Mouse (Mus musculus) adrenal gland, postnatal 4 days (tissue): ENCODE data around the gene Mcm5. TPM values are rescaled to one million over a fixed set of nuclear protein-coding genes. Genes with fewer than 3 reads are reported as not detected.
A peak's percentile ranks its signal among the peaks of the same experiment; 100 is the strongest.

Source experiments
- DNase-seq, 2 experiments: peaks; one replicate each; pipeline ENCODE4 v3.0.0; 2021 to 2022; ENCODE audit warnings: low spot score in 2 of 2, mixed read lengths in 2 of 2
- long read RNA-seq, 2 experiments: library from polyadenylated mRNA; stranded (forward); transcript quantifications; one replicate each; pipeline ENCODE4 v2.0.0; 2021
- total RNA-seq, 2 experiments: library from RNA; stranded (reverse); gene quantifications; 2 replicates each; pipeline ENCODE4 v1.2.3; 2021

Mcm5 gene
- 10 to 100 TPM; 49.7 to 62.0 TPM for total RNA-seq
- long read RNA-seq, experiment 1, transcript Mcm5-205 (16 exons, 2,653 nt), result minor isoform, 20 of 71 reads
- long read RNA-seq, experiment 1, transcript Mcm5-201 (17 exons, 3,381 nt), result major isoform, 32 of 71 reads
- long read RNA-seq, experiment 1, transcript Mcm5-203 (17 exons, 2,604 nt), result minor isoform, 12 of 71 reads
- long read RNA-seq, experiment 1, partial matches to known transcripts, result 5 of 71 reads
- long read RNA-seq, experiment 1, other reads (novel, unspliced or antisense), result 2 of 71 reads
- long read RNA-seq, experiment 2, transcript Mcm5-205 (16 exons, 2,653 nt), result minor isoform, 49 of 179 reads
- long read RNA-seq, experiment 2, transcript Mcm5-203 (17 exons, 2,604 nt), result minor isoform, 34 of 179 reads
- long read RNA-seq, experiment 2, transcript Mcm5-201 (17 exons, 3,381 nt), result major isoform, 83 of 179 reads
- long read RNA-seq, experiment 2, partial matches to known transcripts, result 8 of 179 reads
- long read RNA-seq, experiment 2, other reads (novel, unspliced or antisense), result 5 of 179 reads

DNA sequence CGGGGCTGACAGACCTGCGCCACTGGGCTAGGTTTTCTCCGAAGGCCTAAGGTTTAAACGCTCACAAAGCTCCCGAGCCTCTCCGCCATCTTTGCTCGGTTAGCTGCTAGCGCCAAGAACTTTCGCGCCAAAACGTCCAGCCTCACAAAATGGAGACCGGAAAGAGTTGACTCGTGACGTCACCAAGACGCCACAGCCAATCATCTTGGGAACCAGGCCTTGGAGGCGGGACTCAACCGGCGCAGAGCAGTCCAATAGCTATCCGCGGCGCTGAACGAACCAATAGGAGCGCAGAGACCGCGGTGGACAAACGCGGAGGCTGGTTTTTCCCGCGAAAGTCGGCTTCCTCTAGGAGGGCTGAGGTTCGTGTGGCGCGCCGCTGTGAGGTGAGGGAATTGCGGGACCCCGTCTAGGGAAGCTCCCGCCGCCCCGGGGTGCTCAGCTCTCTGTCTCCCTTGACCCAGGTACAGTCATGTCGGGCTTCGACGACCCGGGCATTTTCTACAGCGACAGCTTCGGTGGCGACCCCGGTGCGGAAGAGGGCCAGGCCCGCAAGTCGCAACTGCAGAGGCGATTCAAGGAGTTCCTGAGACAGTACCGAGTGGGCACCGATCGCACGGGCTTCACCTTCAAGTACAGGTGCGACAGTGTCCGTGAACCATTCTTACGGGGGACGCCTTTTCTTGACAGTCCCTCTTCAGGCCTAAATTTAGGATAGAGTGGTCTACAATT is at the start of gene Mcm5:
Gene Mcm5 (plus strand): TSS at position 334 of the 732 bp plus-strand sequence.
- DNase-seq, result peak; percentile 96 to 99

GRCm38 (mm10) chr8:75060022-75060421 is 49.3 kb upstream of the Mcm5 start:
- no peak for DNase-seq

GRCm38 (mm10) chr8:75060815-75061214 is 48.6 kb upstream of the Mcm5 start:
- no peak for DNase-seq

DNA sequence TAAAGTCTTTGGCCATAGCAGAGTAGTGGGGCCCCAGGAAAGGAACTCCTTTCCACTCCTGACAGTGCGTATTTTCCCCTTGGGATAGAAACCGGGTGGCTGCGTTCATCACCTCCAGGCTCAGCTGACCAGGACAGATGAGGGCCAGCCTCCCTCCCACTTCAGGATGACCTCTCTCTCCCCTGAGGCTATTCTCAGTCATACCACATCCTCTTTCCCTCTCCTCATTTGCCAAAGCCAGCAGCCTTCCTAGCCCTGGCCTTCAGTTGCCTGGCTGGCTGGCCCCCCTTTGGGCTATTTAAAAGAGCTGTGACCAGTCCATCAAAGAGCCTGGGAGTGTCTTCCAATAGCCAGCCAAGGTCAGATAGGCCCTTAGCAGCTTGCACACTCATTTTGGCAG is 46.1 kb upstream of the Mcm5 start:
- DNase-seq, result no peak

DNA sequence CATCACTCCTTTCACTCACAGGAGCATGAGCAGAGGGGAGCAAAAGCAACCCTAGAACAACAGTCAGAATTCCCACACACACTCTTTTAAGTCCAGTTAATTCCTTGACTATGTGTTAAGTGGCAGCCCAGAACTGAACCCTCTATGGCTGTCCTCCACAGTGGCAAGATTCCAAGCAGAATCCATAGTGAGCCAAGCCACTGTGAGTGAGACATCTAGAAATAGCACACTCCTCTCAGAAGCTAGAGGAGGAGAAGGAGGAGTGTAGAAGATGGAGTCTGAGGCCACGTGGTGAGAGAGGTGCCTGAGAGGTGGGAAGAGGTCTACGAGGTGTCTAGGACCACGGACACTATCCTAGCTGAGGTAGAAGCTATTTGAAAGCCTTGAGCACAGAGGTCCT is 44.6 kb upstream of the Mcm5 start:
- no peak for DNase-seq

DNA sequence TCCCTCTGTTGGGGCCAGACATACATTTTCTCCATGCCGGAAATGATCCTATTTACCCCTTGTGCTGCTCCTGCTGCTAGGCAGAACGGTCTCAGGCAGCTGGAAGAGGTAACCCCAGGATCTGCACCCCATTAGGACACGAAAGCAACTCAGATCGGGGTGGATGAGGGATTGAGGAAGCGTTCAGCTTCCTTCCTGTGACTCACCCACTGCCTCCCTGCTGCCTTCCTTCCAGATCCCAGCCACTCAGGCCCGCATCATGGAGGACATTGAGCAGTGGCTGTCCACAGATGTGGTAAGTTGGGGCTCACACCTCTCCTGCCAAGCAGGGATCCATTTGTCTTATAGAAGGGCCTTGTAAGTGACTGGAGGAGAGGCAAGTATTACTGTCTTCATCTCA is 42.1 kb upstream of the Mcm5 start:
- no peak for DNase-seq

DNA sequence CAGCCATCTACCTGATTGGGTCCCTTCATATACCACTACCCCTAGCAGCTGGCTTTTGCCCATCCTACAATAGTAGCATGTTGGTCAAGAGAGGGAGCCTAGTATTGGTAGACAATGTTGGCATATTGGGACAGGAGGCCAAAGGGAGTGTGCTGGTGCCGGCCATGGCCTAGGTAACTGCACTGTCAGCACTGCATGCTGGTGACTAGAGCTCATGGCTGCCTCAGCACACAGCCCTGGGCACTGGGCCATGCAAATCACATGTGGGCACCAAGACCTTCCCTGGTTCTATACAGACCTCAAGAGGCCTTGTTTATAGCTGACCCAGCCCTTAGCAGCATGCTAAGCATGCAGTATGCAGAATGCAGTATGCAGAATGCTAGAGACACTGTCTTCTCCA is 39.1 kb upstream of the Mcm5 start:
- DNase-seq, result no peak

DNA sequence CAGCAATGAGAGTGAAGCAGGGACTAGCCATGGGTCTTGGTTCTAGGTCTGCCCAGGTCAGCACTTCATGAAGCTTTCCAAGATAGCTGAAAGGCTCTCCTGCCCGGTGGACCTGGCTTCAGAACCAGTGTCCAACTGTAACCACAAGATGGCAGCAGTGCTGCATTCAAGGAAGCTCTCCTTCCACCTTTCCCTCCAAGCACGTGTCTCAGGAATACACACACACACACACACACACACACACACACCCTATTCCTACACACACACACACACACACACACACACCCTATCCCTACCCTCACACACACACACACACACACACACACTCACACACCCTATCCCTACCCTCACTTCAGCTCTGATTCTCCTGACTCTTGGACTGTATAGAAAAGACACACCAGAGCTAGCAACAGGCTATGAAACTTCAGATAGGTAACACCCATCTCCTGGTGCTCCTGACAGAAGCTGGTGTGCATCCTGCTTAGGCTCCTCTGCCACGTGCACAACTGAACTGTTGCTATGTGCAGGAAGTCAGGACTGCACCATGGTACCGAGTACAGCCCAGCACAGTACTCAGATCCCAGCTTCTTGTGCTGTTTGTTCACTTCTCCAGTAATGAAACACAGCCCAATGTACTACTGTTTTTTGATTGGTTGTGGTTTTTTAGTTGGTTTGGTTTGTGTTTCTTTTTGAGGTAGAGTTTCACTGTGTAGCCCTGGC is 37.6 kb upstream of the Mcm5 start:
- DNase-seq, result peak; percentile 45 to 66

DNA sequence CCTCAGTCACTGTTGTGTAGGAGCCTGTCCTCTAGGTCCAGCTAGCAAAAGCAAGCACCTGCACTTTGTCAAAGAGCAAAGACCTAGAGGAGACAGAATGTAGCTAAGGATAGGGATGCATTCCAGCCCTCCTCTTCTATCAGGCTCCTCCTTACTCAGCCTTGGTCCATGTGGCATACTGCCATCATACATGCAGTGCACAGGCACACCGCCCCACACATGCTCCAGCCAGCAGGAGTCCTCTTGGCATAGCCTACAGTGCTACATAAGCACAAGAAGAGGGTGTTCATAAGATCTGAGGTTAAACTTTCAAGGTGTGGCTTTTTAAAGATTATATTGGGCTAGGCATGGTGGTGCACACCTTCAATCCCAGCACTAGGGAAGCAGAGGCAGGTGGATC is 34.5 kb upstream of the Mcm5 start:
- no peak for DNase-seq

GRCm38 (mm10) chr8:75078215-75078614 is 31.2 kb upstream of the Mcm5 start:
- DNase-seq, result no peak

GRCm38 (mm10) chr8:75078851-75079250 is 30.5 kb upstream of the Mcm5 start:
- DNase-seq, result no peak

- no peak for DNase-seq
These were observed 27.9 kb upstream of the Mcm5 start for GRCm38 (mm10) chr8:75081364-75082040.

GRCm38 (mm10) chr8:75082181-75082805 is 27.1 kb upstream of the Mcm5 start:
- no peak for DNase-seq

- peak; percentile 62 to 85 for DNase-seq
These were observed 25.5 kb upstream of the Mcm5 start for GRCm38 (mm10) chr8:75083846-75084245.

DNA sequence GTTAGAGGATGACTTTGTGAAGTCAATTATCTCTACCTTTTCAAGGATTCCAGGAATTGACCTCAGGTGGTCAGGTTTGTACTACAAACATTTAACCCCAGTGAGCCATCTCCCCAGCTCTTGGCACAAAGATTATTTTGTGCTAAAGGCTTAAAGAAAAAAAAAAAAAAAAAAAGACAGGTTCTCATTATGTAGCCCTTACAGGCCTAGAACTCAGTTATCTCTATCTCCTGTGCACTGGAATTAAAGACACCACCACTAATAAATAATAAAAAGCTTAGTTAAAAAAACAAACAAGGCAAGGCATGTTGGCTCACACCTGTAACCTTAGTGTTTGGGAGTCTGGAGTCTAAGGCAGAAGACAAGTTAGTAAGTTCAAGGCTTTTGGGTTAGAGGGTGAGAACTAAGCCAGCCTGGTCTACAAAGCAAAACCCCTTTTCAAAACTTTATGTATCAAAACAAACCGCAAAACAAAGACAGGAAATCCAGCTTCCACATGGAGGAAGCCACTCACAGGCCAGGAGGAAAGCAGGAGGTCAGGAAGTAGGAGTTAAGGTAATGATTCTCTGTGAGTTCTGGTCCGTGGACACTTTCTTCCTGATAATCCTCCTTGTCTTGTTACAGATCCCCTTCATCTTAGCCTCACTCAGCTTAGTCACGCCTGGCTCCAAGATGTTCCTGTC is 24.8 kb upstream of the Mcm5 start:
- no peak for DNase-seq

GRCm38 (mm10) chr8:75086002-75086401 is 23.4 kb upstream of the Mcm5 start:
- no peak for DNase-seq

GRCm38 (mm10) chr8:75087127-75087526 is 22.2 kb upstream of the Mcm5 start:
- no peak for DNase-seq

DNA sequence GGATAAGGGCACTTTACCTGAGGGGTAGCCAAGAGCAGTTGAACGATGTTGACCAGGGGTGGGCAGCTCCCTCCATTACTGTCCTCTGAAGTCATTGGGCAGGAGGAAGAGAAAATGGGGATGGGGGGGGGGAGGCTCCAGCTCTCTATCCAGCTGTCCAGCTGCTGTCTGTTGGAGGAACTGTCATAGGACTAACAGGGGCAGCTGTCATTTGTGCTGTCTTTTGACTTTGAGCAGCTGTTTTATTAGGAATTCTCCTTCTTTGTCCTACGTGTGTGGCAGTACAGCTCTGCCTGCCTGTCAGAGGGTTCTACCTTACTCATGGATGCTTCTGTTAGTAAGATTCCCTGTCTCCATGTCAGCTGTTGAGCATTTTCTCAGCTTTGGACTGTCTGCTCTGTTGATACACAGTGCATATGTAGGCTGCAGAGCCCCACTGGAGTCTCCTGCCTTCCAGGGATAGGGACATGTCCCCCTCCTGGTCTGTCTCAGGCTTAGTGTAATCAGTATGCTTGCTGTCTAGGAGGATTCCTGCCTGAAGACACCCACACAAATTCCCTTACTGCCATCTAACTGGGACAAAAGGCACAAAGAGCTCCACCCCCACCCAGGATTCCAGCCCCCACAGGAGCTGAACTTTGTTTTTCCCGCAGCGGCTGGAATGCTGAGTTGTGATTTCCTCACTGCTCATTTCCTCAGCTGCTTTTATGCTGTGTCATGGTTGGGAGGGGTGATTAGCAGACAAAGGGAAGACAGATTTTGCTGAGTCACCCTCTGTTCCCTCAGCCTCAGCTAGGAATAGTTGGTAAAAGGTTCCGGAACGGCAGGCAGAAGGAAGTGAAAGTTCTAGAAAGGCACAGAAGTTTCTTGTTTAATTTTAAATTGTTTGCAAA is 20.1 kb upstream of the Mcm5 start:
- DNase-seq, result peak in 1 of 2 experiments; percentile 63

DNA sequence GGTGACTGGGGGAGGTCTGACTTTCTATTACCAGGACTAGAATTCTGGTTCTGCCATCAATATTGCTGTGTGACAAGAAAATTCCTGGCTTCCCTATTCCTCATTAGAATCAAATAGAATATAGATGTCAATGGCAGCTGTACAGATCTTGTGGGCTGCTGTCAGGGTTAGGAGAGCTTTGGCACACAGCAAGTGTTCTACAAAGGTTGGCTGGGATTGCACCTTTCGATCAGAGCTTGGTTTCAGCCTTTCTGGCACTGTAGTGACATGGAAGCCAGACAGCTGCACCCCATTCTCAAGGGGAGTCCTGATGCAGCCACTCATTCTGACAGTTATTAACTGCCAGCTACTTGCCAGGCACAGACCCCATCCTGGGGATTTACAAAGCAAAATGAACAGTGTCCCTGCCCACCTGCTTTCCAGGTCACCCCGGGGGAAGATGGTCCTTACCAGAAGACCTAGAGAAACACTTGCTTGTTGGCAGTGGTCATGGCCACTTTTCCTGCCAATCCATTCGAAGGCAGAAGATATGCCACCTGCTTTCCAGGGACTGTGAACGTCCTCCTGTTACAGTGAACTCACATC is 18.5 kb upstream of the Mcm5 start:
- DNase-seq, result no peak
